Mouse (Mus musculus): ENCODE measurements around the gene Lbx1. TPM values are rescaled to one million over a fixed set of nuclear protein-coding genes. Genes with fewer than 3 reads are reported as not detected.

Gene Lbx1
- polyA plus RNA-seq, 1 experiment from 2014 or later, result not detected

DNA sequence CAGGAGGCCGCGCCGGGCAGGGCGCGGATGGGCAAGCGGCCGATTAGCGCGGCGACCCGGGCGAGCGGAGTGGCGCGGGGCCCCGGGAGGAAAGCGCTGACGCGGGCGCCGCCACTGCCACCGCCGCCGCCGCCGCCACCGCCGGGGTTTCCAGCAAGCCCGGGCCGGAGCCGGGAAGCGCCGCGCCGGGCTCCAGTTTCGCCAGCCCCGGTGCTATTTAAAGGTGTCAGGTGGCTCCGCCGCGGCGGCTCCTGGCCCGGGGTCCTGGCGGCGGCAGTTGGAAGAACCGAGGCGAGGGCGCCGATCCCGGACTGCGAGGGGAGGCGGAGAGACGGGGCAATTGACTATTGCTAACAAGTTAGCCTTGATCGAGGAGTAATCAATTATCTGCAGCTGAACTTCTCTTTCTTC is 276 bp downstream of the Lbx1 start:
- Histone ChIP-seq H3K4me3 (replicated peaks; ENCODE audit: low read length) (peak overlapping the region; percentile 9; the same call in 1 of the 2 replicates), H3K36me3 (ENCODE audit: control insufficient read depth, insufficient read depth) (no peaks in the 10 kb centered on the region), H3K9ac (replicated peaks; ENCODE audit: low read depth, low read length) (no peak overlapping the region), H3K4me1 (replicated peaks; ENCODE audit: control insufficient read depth, insufficient read depth, low read length) (peaks cover 26% of the 10 kb centered on the region), H3K4me2 (ENCODE audit: low read length) (0 out of 2 replicates have a peak overlapping the region, but pooled peaks have one; percentile 4), H3K27ac (ENCODE audit: low read length) (no peak overlapping the region), H3K27me3 (replicated peaks; ENCODE audit: control insufficient read depth, insufficient read depth, low read length) (peaks cover 65% of the 10 kb centered on the region), H3K9me3 (ENCODE audit: control insufficient read depth, low read length) (no peaks in the 10 kb centered on the region)
- no peak for ATAC-seq
- WGBS, result under 1% methylated on average over 52 of the region's 53 CpGs

DNA sequence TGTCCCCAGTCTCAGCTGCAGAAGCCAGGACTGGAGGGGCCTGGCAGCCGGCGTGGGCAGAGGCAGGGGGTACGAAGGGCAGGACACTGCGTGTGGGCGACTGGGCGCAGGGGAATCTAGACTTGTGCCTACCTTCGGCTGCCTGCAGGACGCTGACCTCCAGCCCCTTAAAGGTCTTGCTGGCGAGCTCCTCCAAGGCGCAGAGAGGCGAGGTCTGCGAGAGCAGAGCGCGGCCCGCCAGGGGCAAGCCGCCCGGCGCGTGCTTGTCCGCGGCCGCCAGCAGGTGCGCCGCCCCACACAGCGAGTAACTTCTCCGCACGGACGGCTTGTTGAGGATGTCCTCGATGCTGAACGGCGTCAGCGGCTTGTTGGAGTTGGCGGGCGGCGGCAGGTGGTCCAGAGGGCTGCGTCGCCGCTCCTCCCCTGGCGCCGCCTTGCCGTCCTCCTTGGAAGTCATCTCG is 811 bp downstream of the Lbx1 start:
- Histone ChIP-seq H3K9me3 (ENCODE audit: control insufficient read depth, low read length) (no peaks in the 10 kb centered on the region), H3K36me3 (ENCODE audit: control insufficient read depth, insufficient read depth) (no peaks in the 10 kb centered on the region), H3K27ac (ENCODE audit: low read length) (no peak overlapping the region), H3K27me3 (replicated peaks; ENCODE audit: control insufficient read depth, insufficient read depth, low read length) (peaks cover 66% of the 10 kb centered on the region), H3K4me2 (ENCODE audit: low read length) (no peak overlapping the region), H3K4me1 (replicated peaks; ENCODE audit: control insufficient read depth, insufficient read depth, low read length) (peaks cover 26% of the 10 kb centered on the region), H3K9ac (replicated peaks; ENCODE audit: low read depth, low read length) (no peak overlapping the region), H3K4me3 (replicated peaks; ENCODE audit: low read length) (peak overlapping the region; percentile 9; the same call in 1 of the 2 replicates)
- ATAC-seq, result no peak
- WGBS, result under 1% methylated on average over 42 of the region's 42 CpGs

DNA sequence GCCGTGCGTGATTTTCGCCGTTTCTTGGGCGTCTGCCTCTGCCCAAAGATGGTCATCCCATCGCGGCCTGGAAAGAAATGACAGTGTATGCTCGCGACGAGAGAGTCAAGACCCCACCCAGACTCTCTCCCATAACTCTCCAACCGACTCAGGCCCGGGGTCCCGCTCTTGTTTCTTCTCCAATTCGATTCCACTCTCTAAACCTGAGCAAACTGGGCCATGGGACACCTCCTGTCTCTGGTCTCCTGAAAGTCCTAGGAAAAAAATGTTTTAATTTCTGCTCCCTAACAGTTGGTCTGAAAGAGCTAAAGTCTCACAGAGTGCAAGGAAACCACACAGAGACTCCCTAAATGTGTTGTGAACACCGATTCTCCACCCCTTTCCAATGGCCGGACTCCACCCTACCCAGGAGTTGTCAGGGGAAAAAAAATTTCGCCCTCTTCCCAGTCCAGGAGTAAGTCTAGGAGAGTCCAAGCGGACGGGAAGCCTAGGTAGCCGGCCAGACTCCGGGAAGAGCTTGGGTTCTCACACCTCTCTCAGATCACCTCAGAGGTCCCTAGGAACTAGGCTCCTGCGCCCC is 1.3 kb downstream of the Lbx1 start:
- no peaks in the 10 kb centered on the region for H3K9me3 ChIP-seq (ENCODE audit: control insufficient read depth, low read length)
- WGBS, result 1% methylated on average over 22 of the region's 22 CpGs
- H3K4me3 ChIP-seq (replicated peaks; ENCODE audit: low read length), result no peak overlapping the region
- H3K4me2 ChIP-seq (ENCODE audit: low read length), result no peak overlapping the region
- H3K27me3 ChIP-seq (replicated peaks; ENCODE audit: control insufficient read depth, insufficient read depth, low read length), result peaks cover 68% of the 10 kb centered on the region
- H3K36me3 ChIP-seq (ENCODE audit: control insufficient read depth, insufficient read depth), result no peaks in the 10 kb centered on the region
- no peak overlapping the region for H3K27ac ChIP-seq (ENCODE audit: low read length)
- no peak overlapping the region for H3K9ac ChIP-seq (replicated peaks; ENCODE audit: low read depth, low read length)
- H3K4me1 ChIP-seq (replicated peaks; ENCODE audit: control insufficient read depth, insufficient read depth, low read length), result peaks cover 28% of the 10 kb centered on the region
- no peak for ATAC-seq

DNA sequence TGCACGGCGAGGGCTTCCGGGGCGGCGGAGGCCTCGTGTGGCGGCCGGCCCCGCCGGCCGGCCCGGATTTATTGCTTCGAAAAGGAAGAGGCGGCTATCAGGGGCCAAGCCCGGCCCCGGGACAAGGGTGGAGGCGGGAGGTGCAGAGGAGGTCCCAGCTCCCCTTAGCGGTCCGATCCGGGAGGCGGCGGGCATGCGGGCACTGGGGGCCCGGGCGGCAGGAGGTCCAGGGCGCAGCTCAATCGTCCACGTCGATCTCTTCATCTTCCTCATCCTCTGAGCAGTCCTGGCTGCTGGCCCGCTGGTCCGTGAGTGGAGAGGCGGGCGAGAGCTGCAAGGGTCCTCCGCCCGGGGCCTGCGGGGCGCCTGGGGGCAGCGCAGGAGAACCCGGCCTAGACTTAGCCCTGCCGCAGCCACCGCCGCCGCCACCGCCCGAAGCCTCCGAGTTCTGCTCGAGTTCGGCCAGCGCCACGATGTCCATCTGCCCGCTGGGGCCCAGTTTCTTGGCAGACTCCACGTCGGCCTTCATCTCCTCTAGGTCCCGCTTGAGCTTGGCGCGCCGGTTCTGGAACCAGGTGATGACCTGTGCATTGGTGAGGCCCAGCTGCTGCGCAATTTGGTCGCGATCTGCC is 2.0 kb downstream of the Lbx1 start:
- Histone ChIP-seq H3K4me2 (ENCODE audit: low read length) (no peak overlapping the region), H3K4me1 (replicated peaks; ENCODE audit: control insufficient read depth, insufficient read depth, low read length) (peaks cover 29% of the 10 kb centered on the region), H3K27ac (ENCODE audit: low read length) (no peak overlapping the region), H3K27me3 (replicated peaks; ENCODE audit: control insufficient read depth, insufficient read depth, low read length) (peaks cover 66% of the 10 kb centered on the region), H3K9me3 (ENCODE audit: control insufficient read depth, low read length) (no peaks in the 10 kb centered on the region), H3K36me3 (ENCODE audit: control insufficient read depth, insufficient read depth) (no peaks in the 10 kb centered on the region), H3K9ac (replicated peaks; ENCODE audit: low read depth, low read length) (no peak overlapping the region), H3K4me3 (replicated peaks; ENCODE audit: low read length) (no peak overlapping the region)
- WGBS, result under 1% methylated on average over 54 of the region's 60 CpGs
- no peak for ATAC-seq

DNA sequence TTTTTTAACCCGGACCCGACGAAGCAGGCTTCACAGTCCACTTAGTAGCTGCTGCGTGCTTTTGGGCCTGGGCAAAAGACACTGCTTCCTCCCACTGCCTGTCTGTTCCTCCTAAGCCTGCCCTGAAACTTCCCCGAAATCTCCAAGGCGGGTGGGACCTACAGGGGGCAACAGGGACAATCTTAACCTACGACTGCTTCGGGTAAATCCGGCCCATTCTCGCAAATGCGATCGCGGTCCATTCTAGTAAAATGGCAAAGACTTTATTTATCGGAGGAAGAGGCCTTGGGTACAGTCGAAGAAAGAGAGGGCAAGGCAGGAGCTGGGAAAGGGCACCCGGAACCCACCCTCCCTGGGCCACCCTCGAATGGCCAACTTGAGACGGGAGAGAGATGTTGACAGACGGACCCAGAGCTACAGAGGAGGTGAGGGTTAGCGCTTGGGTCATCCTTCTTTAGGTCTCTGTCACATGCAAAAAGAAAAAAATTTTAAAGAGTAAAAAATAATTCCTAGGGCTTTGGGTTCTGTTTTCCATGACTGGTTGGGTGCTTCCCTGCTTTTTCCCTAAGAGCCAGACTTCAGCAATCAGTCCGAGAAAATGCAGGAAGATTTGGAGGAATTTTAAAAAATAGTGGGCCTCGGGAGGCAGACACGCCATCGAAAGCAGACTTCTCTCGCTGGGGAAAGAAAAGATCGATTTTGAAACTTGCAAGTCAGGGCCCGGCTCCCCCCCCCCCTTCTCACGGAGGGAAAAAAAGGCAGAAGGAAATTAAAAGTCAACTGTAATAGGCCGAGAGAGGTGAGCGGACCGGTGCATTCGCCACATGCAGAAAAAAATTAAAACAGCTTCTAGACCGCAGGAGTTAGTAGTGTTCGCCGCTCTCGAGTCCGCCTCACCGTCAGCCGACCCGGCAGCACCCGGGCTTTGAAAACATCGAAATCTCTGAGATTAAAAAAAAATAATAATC is 2.9 kb downstream of the Lbx1 start:
- H3K27me3 ChIP-seq (replicated peaks; ENCODE audit: control insufficient read depth, insufficient read depth, low read length), result peaks cover 66% of the 10 kb centered on the region
- H3K4me3 ChIP-seq (replicated peaks; ENCODE audit: low read length), result no peak overlapping the region
- no peaks in the 10 kb centered on the region for H3K36me3 ChIP-seq (ENCODE audit: control insufficient read depth, insufficient read depth)
- H3K4me1 ChIP-seq (replicated peaks; ENCODE audit: control insufficient read depth, insufficient read depth, low read length), result peaks cover 29% of the 10 kb centered on the region
- no peak overlapping the region for H3K27ac ChIP-seq (ENCODE audit: low read length)
- H3K9me3 ChIP-seq (ENCODE audit: control insufficient read depth, low read length), result no peaks in the 10 kb centered on the region
- WGBS, result under 1% methylated on average over 42 of the region's 42 CpGs
- no peak overlapping the region for H3K4me2 ChIP-seq (ENCODE audit: low read length)
- no peak for ATAC-seq
- no peak overlapping the region for H3K9ac ChIP-seq (replicated peaks; ENCODE audit: low read depth, low read length)

DNA sequence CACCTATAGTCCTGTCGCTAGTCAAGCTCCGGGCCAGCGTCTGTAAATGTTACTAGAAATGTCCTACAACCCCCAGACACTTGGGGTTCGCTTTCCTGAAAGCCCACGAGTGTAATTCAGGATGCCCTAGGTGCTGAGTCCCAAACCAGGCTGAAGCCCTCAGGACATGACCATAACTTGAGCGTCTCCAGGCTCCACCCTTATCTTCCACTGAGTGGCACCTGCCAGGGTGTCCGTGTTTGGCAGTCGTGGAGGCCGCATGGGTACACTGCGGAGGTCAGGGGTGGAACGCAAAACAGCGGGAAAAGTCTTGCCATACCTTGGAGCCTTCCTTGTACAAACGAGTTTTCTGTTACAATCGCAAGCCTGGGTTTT is 3.6 kb downstream of the Lbx1 start:
- WGBS, result 2% methylated on average over 14 of the region's 14 CpGs
- Histone ChIP-seq H3K4me1 (replicated peaks; ENCODE audit: control insufficient read depth, insufficient read depth, low read length) (peaks cover 29% of the 10 kb centered on the region), H3K27me3 (replicated peaks; ENCODE audit: control insufficient read depth, insufficient read depth, low read length) (peaks cover 66% of the 10 kb centered on the region), H3K4me3 (replicated peaks; ENCODE audit: low read length) (no peak overlapping the region), H3K9ac (replicated peaks; ENCODE audit: low read depth, low read length) (no peak overlapping the region), H3K9me3 (ENCODE audit: control insufficient read depth, low read length) (no peaks in the 10 kb centered on the region), H3K4me2 (ENCODE audit: low read length) (no peak overlapping the region), H3K36me3 (ENCODE audit: control insufficient read depth, insufficient read depth) (no peaks in the 10 kb centered on the region), H3K27ac (ENCODE audit: low read length) (no peak overlapping the region)
- ATAC-seq, result no peak

DNA sequence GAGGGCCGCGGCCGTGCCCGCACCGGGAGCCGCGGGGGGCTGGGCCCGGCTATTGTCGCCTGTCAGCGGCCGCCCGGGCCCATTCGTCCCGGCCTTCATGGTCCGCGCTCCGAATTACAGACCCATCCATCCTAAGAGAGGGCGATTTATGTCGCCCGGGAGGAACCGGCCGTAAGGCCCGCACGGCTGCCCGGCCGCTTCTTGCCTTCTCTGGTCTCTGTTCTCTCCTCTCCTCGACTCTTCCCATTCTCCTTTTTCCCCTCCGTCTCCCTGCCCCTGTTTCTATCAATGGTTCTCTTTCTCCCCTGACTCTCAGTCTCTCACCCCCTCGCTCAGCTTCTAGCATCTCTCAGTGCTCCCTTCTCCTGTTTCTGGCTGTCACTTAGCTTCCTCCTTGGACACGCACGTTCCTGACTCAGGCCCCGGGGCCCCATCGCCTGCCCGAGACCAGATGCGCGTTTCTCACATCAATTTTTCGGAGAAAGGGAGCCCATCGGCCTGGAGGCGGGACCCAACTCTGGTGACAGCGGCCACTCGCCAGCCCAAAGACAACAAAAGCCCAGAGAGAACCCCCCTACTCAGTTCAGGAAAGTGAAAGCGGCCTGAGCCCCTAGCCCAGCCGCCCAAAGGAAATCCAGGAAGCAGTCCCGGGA is 4.1 kb downstream of the Lbx1 start:
- ATAC-seq, result no peak
- Histone ChIP-seq H3K4me1 (replicated peaks; ENCODE audit: control insufficient read depth, insufficient read depth, low read length) (peaks cover 27% of the 10 kb centered on the region), H3K27ac (ENCODE audit: low read length) (no peak overlapping the region), H3K9me3 (ENCODE audit: control insufficient read depth, low read length) (no peaks in the 10 kb centered on the region), H3K27me3 (replicated peaks; ENCODE audit: control insufficient read depth, insufficient read depth, low read length) (peaks cover 67% of the 10 kb centered on the region), H3K4me3 (replicated peaks; ENCODE audit: low read length) (peak overlapping the region; percentile 23), H3K9ac (replicated peaks; ENCODE audit: low read depth, low read length) (no peak overlapping the region), H3K36me3 (ENCODE audit: control insufficient read depth, insufficient read depth) (no peaks in the 10 kb centered on the region), H3K4me2 (ENCODE audit: low read length) (peak overlapping the region; percentile 37)
- WGBS, result under 1% methylated on average over 44 of the region's 44 CpGs

DNA sequence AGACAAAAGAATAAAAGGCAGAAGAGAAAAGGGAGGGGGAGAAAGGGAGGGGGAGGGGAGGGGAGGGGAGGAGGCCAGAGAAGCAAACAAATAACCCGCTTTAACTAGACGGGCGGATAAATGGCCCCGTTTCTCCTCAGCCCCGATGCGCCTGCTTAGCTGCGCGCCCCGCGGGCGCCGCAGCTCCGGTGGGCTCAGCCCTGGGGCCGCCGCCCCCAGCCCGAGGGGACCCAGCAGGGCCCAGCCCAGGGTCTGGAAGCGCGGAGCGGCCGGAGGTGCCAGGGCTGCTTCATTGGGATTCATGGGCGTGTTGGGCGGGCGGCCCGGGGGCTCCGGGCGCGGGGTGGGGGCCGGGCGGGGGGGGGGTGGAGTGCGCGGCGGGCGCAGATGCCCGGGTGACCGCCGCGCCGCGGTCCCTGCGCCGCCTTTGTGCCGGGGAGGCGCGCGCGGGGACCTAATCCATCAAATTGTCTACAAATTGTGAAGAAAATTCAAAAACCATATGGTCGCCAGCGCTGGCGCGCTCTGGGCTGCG is 4.7 kb downstream of the Lbx1 start:
- Histone ChIP-seq H3K4me3 (replicated peaks; ENCODE audit: low read length) (peak overlapping the region; percentile 23), H3K27ac (ENCODE audit: low read length) (no peak overlapping the region), H3K9ac (replicated peaks; ENCODE audit: low read depth, low read length) (0 out of 2 replicates have a peak overlapping the region, but pooled peaks have one; percentile 22), H3K36me3 (ENCODE audit: control insufficient read depth, insufficient read depth) (no peaks in the 10 kb centered on the region), H3K4me1 (replicated peaks; ENCODE audit: control insufficient read depth, insufficient read depth, low read length) (peaks cover 21% of the 10 kb centered on the region), H3K9me3 (ENCODE audit: control insufficient read depth, low read length) (no peaks in the 10 kb centered on the region), H3K4me2 (ENCODE audit: low read length) (peak overlapping the region; percentile 37), H3K27me3 (replicated peaks; ENCODE audit: control insufficient read depth, insufficient read depth, low read length) (peaks cover 66% of the 10 kb centered on the region)
- ATAC-seq, result no peak
- WGBS, result under 1% methylated on average over 33 of the region's 51 CpGs
